Mouse (Mus musculus) small intestine, adult 2 months (tissue): ENCODE results near the gene Prl2c1.

ENCODE experiments used
- CTCF ChIP-seq: fragments of 200-500 bp; IDR thresholded peaks from 2 replicates; pipeline ENCODE4 v1.5.1; 2012; ENCODE audit warnings: low read depth, mild to moderate bottlenecking, control low read depth, inconsistent platforms, low read length, moderate library complexity, mixed read lengths; ENCODE audit not compliant: insufficient replicate concordance, insufficient read length; ENCODE audit errors: extremely low read depth
- POLR2A ChIP-seq: fragments of 200-500 bp; IDR thresholded peaks from 2 replicates; pipeline ENCODE4 v1.6.1; 2012; ENCODE audit warnings: low read depth, mild to moderate bottlenecking, control low read depth, inconsistent platforms, low read length, moderate library complexity

DNA sequence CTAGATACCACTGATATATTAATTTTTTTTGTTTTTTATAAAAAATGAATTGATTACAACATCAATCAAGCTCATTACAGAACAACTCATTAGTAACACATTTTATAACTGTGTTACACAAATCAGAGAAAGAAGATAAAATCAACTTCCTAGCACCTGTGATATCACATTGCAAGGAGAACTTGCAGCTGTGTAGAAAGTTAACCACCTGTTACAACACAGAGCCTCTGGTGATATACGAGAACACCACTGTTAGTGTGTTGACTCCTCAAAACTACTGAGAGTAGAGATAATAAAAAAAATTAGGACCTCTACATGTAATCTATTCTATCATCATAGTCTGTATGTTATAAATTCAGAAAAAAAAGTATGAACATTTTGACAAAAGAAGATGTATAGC, 46.4 kb upstream of the Prl2c1 start:
- TF ChIP-seq POLR2A (no peak), CTCF (no peak)
